Mouse (Mus musculus): ENCODE measurements around the gene Ctso.

Ctso gene

GRCm38 (mm10) chr3:81949048-81949447, 16.6 kb downstream of the Ctso start:
- no peak for DNase-seq (ENCODE audit: extremely low read depth, insufficient read length, low spot score)

- DNase-seq (ENCODE audit: extremely low read depth, insufficient read length, low spot score) = no peak
Observed at GRCm38 (mm10) chr3:81951785-81952184, 19.4 kb downstream of the Ctso start.

- no peak for DNase-seq (ENCODE audit: extremely low read depth, insufficient read length, low spot score)
Observed at GRCm38 (mm10) chr3:81957484-81957883, 25.1 kb downstream of the Ctso start.

DNA sequence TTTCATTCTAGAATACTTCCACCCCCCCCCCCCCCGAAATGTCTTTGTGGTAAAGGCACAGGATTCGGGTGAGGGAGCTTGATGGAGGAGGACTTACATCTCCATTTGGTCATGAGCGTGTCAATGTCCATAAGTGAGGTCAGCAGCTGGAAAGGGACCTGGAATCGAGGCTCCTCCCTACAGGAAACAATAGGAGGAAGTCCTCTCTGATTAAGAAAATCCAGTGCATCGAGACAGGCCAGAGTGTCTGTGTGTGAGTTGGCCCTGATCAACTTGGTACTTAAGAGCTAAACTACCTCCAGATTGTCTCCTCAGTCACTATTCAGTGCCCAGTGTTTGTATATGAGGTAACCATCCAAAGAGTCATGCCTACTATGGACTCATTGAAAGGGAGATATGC, 28.9 kb downstream of the Ctso start:
- DNase-seq (ENCODE audit: extremely low read depth, insufficient read length, low spot score) = no peak

GRCm38 (mm10) chr3:81963768-81964167, 31.4 kb downstream of the Ctso start:
- DNase-seq (ENCODE audit: extremely low read depth, insufficient read length, low spot score) = no peak

GRCm38 (mm10) chr3:81964596-81964995, 32.2 kb downstream of the Ctso start:
- DNase-seq (ENCODE audit: extremely low read depth, insufficient read length, low spot score) = no peak

DNA sequence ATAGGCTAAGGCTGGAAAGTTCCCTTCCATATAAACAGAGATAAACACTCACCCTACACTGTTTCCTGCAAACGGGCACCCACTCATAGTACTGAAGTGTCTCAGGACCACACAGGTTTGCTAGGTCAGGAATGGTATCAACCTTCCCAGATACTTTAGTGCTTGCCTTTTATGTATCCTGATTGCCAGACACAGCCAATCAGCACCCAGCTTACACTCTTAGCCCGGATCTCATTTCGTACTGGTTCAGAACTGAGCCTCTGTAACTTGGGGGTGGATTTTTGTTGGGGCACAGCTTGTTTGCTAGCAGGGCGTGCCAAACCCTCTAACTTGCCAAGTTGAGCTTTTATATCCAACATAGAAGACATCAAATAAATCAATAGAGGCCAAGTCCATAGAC, 43.2 kb downstream of the Ctso start:
- DNase-seq (ENCODE audit: extremely low read depth, insufficient read length, low spot score) = no peak

DNA sequence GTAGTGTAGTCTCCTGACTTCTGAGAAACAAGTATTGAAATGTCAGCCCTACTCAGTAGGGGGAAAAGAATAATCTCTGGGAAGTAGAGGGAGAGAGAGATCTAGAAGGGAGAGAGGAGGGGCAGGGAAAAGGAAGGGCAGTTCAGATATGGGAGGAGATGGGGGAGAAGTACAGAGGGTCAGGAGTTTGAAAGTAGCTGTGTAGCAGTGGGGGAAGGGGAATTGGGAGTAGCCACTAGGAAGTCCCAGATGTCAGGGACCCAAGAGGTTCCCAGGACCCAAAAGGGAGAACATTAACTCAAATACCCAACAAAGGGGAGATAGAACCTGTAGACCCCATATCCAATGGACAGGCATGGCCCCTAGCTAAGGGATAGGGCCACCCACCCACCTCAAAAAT, 43.7 kb downstream of the Ctso start, which contains the start of gene Tdo2:
TSS of gene Tdo2 (minus strand) at position 101 of the 400 bp plus-strand sequence.
- no peak for DNase-seq (ENCODE audit: extremely low read depth, insufficient read length, low spot score)

DNA sequence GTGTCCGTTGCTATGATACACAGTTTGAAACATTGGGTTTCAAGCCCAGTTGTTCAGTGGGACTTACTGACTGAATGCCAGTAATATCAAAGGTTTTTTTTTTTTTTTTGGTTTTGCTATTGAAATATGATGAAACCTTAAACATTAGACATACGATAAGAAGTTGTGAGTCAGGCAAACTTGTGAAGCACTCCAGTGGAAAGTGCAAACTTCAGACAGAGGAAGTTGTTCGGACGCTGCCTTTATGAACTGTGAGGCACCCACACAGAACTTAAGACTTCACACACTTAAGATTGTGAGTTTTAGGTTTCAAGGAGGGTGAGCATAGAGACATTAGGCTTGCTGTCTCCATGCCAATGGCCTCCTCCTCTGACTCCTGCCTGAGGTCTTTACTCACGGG, 49.2 kb downstream of the Ctso start:
- DNase-seq (ENCODE audit: extremely low read depth, insufficient read length, low spot score) = no peak

DNA sequence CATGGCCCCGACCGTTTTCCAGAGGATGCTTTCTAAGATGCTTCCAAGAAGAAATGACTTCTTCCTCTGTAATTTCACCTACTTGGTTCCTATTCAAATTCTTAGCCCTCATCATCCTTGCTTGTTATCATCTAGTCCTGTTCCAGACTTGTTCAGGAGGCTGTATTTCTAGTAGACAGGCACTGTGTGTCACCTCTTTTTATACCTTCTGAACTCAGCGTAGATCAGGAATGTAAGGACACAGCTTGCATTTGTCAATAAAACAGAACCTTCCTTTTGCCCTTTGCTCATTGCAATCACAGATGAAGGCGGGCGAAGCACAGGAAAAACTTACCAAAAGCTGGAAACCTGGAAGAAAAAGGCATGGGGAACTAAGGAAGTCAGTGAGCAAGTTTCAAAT, 49.6 kb downstream of the Ctso start, which contains the start of gene Asic5:
TSS of gene Asic5 (plus strand) at position 301 of the 400 bp plus-strand sequence.
- DNase-seq (ENCODE audit: extremely low read depth, insufficient read length, low spot score) = no peak

GRCm38 (mm10) chr3:81983120-81983895, 50.9 kb downstream of the Ctso start:
- no peak for DNase-seq (ENCODE audit: extremely low read depth, insufficient read length, low spot score)

- no peak for DNase-seq (ENCODE audit: extremely low read depth, insufficient read length, low spot score)
Observed at GRCm38 (mm10) chr3:81985100-81985499, 52.7 kb downstream of the Ctso start.

DNA sequence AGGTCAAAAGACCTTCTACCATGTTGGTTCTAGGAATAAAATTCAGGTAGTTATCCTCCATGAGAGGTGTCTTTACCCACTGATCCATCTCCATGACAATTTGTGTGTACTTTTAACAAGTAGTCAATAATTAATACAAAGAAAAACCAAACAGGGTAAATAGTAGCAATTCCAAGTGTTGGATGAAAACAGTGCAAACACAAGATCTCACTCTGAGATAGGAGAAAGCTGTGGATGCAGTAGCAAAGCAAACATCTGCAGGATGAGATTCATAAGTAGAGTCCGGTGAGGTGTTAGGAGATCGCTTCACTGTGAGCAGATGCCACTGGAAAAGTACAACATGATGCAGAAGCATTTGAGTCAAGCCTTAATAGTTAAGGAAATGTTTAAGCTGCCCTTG, 53.7 kb downstream of the Ctso start:
- DNase-seq (ENCODE audit: extremely low read depth, insufficient read length, low spot score) = no peak

GRCm38 (mm10) chr3:81987628-81988027, 55.2 kb downstream of the Ctso start:
- no peak for DNase-seq (ENCODE audit: extremely low read depth, insufficient read length, low spot score)

GRCm38 (mm10) chr3:81989692-81990141, 57.3 kb downstream of the Ctso start:
- no peak for DNase-seq (ENCODE audit: extremely low read depth, insufficient read length, low spot score)

DNA sequence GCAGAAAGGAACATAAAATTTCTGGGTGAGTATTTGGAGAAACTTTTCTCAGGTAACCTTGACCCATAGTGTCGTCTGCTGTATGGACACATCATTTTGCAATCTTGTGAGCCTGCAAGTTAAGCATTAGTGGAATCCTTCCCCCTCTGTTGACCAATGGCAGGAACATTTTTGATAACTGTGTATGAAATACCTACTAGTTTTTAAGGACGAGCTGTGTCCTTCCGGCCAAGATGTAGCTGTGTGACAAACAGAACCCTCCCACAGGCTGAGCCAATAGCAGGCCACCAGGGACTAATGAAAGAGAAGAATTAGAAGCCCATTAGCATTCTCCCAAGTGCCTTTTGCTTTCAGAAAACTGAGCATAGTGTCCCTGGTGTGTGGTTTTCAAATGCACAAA, 58.1 kb downstream of the Ctso start:
- DNase-seq (ENCODE audit: extremely low read depth, insufficient read length, low spot score) = no peak

GRCm38 (mm10) chr3:81995371-81995770, 63.0 kb downstream of the Ctso start:
- DNase-seq (ENCODE audit: extremely low read depth, insufficient read length, low spot score) = no peak

DNA sequence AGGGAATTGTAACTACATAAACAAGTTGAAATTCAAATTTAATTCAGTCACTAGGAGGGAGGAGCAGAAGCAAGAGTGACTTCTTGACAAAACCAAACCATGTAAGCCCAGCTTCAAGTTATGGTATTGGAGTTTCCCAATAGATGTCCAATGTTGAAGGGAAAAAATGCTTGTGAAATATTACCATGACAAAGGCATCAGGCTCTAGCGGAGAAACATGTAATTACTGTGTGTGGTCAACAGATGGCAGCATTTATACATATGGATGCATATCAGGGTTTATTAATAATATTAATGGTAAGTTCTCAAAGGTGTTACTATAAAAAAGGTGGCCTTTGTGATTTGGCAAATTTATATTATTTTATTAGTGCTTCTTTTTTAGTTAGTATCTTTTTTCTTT, 63.6 kb downstream of the Ctso start:
- no peak for DNase-seq (ENCODE audit: extremely low read depth, insufficient read length, low spot score)

Data from 3134 (cell line).